Mouse (Mus musculus): Measurements from ENCODE around the gene Stt3b.

GRCm38 (mm10) chr9:115234561-115234960 lies 75.7 kb downstream of the Stt3b start:
- TF ChIP-seq CTCF (IDR thresholded peaks at IDR 0.05; ENCODE audit: low read depth, low read length) (no peak), POLR2A (IDR thresholded peaks at IDR 0.05; ENCODE audit: borderline replicate concordance, low read depth, low read length) (no peak)

Measured in bone marrow macrophage, adult 2 months (primary cell).